Mouse (Mus musculus) spleen, adult 2 months (tissue): ENCODE measurements around the gene Setx. TPM values are rescaled to one million over a fixed set of nuclear protein-coding genes. Genes with fewer than 3 reads are reported as not detected.

Source experiments
- DNase-seq, 2 experiments: peaks; one replicate each; pipeline versions ENCODE4 v3.0.0 to v3.0.0-alpha.2; 2012 to 2021; ENCODE audit warnings: low spot score in 2 of 2, low read depth in 1 of 2
- H3K27ac ChIP-seq: fragments of 200-500 bp; 2 replicates; pipeline ENCODE4 v1.5.1; 2012; ENCODE audit warnings: low read length, inconsistent platforms; ENCODE audit not compliant: insufficient read depth
- H3K27me3 ChIP-seq: fragments of 200-500 bp; 2 replicates; pipeline ENCODE4 v1.6.1; 2012; ENCODE audit warnings: mild to moderate bottlenecking, moderate library complexity, low read length, inconsistent platforms; ENCODE audit not compliant: control insufficient read depth, insufficient read depth
- H3K36me3 ChIP-seq: fragments of 200-500 bp; 2 replicates; pipeline ENCODE4 v1.6.1; 2012; ENCODE audit warnings: mild to moderate bottlenecking, low read length, inconsistent platforms; ENCODE audit not compliant: control insufficient read depth, insufficient read depth
- H3K4me1 ChIP-seq: fragments of 200-500 bp; 2 replicates; pipeline ENCODE4 v1.6.1; 2011; ENCODE audit warnings: inconsistent platforms; ENCODE audit not compliant: control insufficient read depth, insufficient read depth, insufficient read length
- H3K4me3 ChIP-seq: fragments of 200-500 bp; 2 replicates; pipeline ENCODE4 v1.5.1; 2011; ENCODE audit warnings: mild to moderate bottlenecking, inconsistent platforms; ENCODE audit not compliant: insufficient read depth, insufficient read length; ENCODE audit errors: extremely low read depth
- CTCF ChIP-seq: fragments of 200-500 bp; IDR thresholded peaks from 2 replicates; pipeline ENCODE4 v1.5.1; 2011; ENCODE audit warnings: mild to moderate bottlenecking, inconsistent platforms; ENCODE audit not compliant: insufficient read depth, insufficient read length, insufficient replicate concordance; ENCODE audit errors: extremely low read depth
- POLR2A ChIP-seq: fragments of 200-500 bp; IDR thresholded peaks from 2 replicates; pipeline ENCODE4 v1.6.1; 2011; ENCODE audit warnings: low read depth, low read length, inconsistent platforms
- WGBS: fragments of 180-500 bp; shearing (Covaris S2); methylation state at CpG from one replicate; pipeline ENCODE4 v1.1.7; 2018; 5-methylcytosine and 5-hydroxymethylcytosine counted together
- polyA plus RNA-seq: library from polyadenylated mRNA; depleted of rRNA; stranded (reverse); fragments of >200 nt; gene quantifications from 2 replicates; pipeline ENCODE4 v1.2.3, GENCODE M21; 2012

The Setx gene
- polyA plus RNA-seq, 1 experiment = 7.2 TPM

DNA sequence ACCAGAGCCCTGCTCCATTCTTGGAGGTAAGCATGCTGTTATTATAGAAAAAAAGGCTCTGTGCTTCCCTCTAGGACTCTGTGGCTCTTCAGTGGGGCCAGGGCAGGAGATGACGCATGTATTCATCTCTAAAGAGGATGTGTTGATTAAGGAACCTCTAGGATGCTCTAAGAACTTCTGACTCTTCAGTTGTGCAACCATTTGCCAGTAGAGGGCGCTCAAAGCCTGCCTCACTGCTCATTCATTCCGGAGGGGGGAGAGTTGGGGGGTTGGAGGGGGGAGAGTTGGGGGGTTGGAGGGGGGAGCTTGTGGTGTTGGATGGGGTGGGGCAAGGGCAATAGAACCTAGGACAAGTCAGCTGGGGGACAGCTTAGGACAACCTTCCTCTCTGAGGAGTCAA lies 75.9 kb downstream of the Setx start:
- Histone ChIP-seq H3K36me3 (no peaks in the 10 kb centered on the region), H3K27me3 (peaks cover 4% of the 10 kb centered on the region), H3K4me1 (peaks cover 3% of the 10 kb centered on the region), H3K4me3 (no peak overlapping the region), H3K27ac (no peak overlapping the region)
- TF ChIP-seq CTCF (peak; percentile 64; the same call in 1 of the 2 replicates), POLR2A (no peak)
- peak; percentile 16 to 25 for DNase-seq
- WGBS = 1% methylated on average over 3 of the region's 3 CpGs

DNA sequence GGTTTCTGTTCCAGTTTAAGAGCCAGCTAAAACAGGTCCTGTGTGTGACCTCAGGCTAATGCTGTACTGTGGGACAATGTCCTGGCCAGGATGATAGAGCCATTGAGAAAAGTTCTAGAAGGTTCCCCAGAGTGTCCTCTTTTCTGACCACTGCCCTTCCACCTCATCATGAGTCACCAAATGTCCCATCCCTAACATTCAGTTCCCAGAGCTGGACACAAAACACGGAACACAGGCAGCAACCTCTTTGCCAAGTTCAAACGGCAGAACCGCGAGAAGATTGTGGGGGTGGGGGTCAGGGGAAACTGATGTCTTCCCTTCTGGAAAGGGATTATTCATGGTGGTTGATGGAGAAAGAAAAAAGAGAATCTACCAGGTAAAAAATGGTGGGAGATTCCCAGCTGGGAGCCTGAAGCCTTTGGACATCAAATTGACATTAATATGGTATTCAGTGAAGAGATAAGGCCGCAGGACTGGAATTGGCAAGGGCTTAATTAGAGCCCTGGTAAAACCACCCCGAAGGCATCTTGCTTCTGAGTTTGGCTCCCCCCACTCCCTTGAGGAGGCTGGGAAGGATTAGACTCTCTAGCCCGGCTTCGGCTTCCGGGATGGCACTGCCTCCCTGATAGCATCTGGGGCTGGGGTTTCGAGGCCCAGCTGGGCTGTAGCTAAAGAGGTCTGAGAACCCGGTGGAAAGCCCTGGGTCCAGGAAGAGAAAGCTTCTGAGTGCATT lies 77.4 kb downstream of the Setx start:
- WGBS = 75% methylated on average over 11 of the region's 11 CpGs
- TF ChIP-seq POLR2A = no peak
- no peak for TF ChIP-seq CTCF

DNA sequence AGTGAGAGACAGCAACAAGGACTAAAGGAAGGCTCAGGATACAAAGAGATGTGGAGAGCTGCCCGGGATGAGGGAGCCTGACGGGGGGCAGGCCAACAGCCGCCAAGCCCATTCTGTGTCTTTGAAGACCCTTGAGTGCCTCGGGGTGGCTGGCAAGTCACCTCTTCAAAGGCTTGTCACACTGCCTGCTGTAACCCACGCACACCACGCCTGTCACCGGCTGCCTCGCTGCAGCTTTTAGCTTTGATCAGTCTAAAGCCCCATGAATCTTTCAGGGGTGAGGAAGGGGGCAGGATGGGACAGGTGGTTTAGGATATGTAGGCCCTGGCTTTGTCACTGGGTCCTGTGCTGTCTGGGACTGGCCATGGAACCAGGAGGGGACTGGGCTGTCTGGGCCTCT lies 82.2 kb downstream of the Setx start:
- no peak for DNase-seq
- H3K4me3 ChIP-seq = no peak overlapping the region
- H3K4me1 ChIP-seq = no peaks in the 10 kb centered on the region
- no peak overlapping the region for H3K27ac ChIP-seq
- WGBS = 49% methylated on average over 8 of the region's 8 CpGs
- H3K27me3 ChIP-seq = no peaks in the 10 kb centered on the region
- H3K36me3 ChIP-seq = no peaks in the 10 kb centered on the region
- TF ChIP-seq CTCF = no peak
- TF ChIP-seq POLR2A = no peak

More for the DNA sequence above, 77.4 kb downstream of the Setx start:
- Histone ChIP-seq H3K4me3 (no peak overlapping the region), H3K36me3 (no peaks in the 10 kb centered on the region), H3K27me3 (no peaks in the 10 kb centered on the region), H3K4me1 (no peaks in the 10 kb centered on the region), H3K27ac (no peak overlapping the region)
- DNase-seq = no peak

DNA sequence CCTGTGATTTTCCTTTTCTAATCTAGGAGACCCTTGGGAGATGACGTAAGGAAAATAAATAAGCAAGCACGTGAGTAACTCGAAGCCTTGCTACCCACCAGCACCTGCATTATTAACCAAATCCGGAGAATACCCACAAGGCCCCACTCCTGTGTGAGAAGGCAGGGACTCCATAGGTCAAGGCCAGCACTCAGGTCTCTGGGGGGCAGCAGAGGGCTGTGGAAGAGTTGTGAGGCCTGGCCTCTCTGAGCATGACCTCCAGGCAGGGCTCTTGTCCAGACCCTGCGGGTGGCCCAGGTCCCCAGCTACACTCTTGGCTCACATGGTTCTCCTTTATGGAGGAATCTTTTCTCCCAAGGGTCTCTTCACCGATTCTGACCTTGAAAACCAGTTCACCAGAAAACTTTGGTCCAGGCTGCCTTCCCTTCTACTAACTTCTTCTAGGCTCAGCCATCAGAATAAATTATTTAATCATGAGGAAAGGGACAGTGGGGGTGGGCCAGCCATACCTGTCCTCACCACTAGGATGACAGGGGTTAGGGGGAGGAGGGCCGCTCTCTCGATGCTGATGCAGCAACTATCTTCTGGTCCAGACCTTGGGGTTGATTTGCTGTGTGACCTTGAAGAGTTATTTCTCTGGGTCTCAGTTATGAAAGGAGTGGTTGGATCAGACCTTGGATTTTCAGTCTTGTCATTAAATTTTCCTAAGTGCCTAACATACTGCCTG lies 92.5 kb downstream of the Setx start:
- Histone ChIP-seq H3K27me3 (no peaks in the 10 kb centered on the region), H3K27ac (no peak overlapping the region), H3K4me1 (no peaks in the 10 kb centered on the region), H3K4me3 (no peak overlapping the region), H3K36me3 (no peaks in the 10 kb centered on the region)
- no peak for TF ChIP-seq POLR2A
- 0 out of 2 replicates have a peak, but pooled peaks have one; percentile 25 for TF ChIP-seq CTCF
- DNase-seq = peak in 1 of 2 experiments; percentile 11
- 72% methylated on average over 8 of the region's 8 CpGs for WGBS

DNA sequence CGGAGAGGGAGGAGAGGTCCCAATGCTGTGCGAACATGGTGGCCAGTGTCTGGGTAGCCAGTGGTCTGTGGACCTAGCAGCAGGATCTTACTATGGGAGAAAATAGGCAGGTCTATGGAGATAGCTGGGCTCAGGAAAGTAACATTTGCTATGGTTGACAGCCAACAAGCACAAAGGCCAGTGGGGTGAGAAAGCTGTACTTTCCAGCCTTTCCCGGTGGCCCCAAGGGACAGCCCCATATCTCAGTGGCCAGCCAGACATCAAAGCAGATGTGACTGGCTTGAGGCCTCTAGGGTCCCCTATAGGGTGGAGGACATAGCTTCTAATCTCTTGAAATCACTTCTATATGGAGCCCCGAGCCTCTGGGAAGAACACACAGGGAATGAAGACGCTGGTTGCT lies 93.1 kb downstream of the Setx start:
- Histone ChIP-seq H3K4me1 (no peaks in the 10 kb centered on the region), H3K27me3 (no peaks in the 10 kb centered on the region), H3K27ac (no peak overlapping the region), H3K36me3 (no peaks in the 10 kb centered on the region), H3K4me3 (no peak overlapping the region)
- no peak for TF ChIP-seq POLR2A
- TF ChIP-seq CTCF = no peak
- no peak for DNase-seq
- WGBS = 85% methylated on average over 5 of the region's 5 CpGs

DNA sequence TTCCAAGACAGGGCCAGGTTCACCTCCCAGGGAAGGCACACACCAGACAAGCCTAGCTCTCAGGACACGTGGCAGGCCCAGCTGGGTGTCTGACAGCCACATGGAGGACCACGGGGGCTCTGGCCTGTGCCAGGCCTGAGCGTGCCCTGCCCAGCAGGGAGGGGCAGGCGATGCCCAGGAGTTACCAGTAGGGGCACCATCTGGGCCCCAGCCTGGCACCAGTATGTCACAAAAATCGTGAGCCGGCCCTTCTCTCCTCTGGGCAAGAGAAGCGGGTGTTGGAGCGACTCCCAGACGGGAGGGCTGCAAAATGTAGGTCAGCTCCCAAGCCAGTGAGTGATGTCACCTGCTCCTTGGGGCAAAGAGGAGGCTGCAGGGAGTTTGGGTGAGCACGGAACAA lies 93.9 kb downstream of the Setx start:
- TF ChIP-seq POLR2A (no peak), CTCF (no peak)
- H3K36me3 ChIP-seq = no peaks in the 10 kb centered on the region
- DNase-seq = no peak
- H3K27ac ChIP-seq = no peak overlapping the region
- no peaks in the 10 kb centered on the region for H3K4me1 ChIP-seq
- 76% methylated on average over 10 of the region's 10 CpGs for WGBS
- H3K27me3 ChIP-seq = no peaks in the 10 kb centered on the region
- H3K4me3 ChIP-seq = no peak overlapping the region

DNA sequence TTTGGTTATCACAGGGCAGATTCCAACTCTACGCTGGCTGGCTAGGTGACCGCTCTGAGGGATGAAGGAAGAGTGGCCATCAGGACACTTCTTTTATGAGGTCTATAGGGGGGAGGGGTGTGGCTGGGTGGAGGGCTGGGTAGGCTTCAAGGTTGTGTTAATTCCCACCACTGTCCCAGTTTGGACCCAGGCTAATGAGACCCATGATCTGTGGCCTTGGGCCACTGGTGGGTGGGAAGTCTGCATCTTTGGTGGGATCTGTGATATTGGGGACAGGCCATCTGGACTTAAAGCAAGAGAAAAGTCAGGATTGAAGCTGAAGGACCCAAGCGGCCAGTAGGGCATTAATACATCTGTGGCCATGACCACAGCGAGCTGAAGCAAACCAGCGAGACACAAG lies 94.8 kb downstream of the Setx start:
- H3K27ac ChIP-seq = no peak overlapping the region
- no peak overlapping the region for H3K4me3 ChIP-seq
- 98% methylated on average over 5 of the region's 5 CpGs for WGBS
- DNase-seq = no peak
- H3K36me3 ChIP-seq = no peaks in the 10 kb centered on the region
- no peak for TF ChIP-seq CTCF
- no peak for TF ChIP-seq POLR2A
- no peaks in the 10 kb centered on the region for H3K27me3 ChIP-seq
- no peaks in the 10 kb centered on the region for H3K4me1 ChIP-seq
